Mouse (Mus musculus) liver, embryonic 14.5 days (tissue): ENCODE data around the gene Fnbp4. TPM values are rescaled to one million over a fixed set of nuclear protein-coding genes. Genes with fewer than 3 reads are reported as not detected.
"Not testable (repeated sequence)": the region's sequence is repeated elsewhere in the genome, so short reads cannot be mapped to it uniquely, and the experiment has no call there.

ENCODE experiments used
- ATAC-seq: fragments of 200-750 bp; cut with Nextera tagmentation; 2 replicates; pipeline ENCODE4 v1.8.0; 2017; ENCODE audit warnings: moderate number of reproducible peaks, mild to moderate bottlenecking, moderate library complexity; ENCODE audit not compliant: insufficient read depth
- DNase-seq, 3 experiments: peaks; one replicate each; pipeline ENCODE4 v3.0.0-alpha.2; 2012 to 2013; ENCODE audit warnings: low read depth in 3 of 3, low spot score in 3 of 3
- H3K27ac ChIP-seq: fragments of 300-500 bp; sonication (generic); 2 replicates; pipeline ENCODE4 v1.5.1; 2014; ENCODE audit warnings: moderate library complexity, mild to moderate bottlenecking, control low read depth, inconsistent platforms
- H3K27me3 ChIP-seq: fragments of 300-500 bp; sonication (generic); 2 replicates; pipeline ENCODE4 v1.6.1; 2014; ENCODE audit warnings: mild to moderate bottlenecking, low read length, moderate library complexity; ENCODE audit not compliant: control insufficient read depth, insufficient read depth
- H3K36me3 ChIP-seq: fragments of 300-500 bp; sonication (generic); replicated peaks from 2 replicates; pipeline ENCODE4 v1.6.1; 2014; ENCODE audit warnings: low read depth; ENCODE audit not compliant: control insufficient read depth, insufficient read depth
- H3K4me1 ChIP-seq, 2 experiments: fragments of 200-500 bp in 1 of 2; fragments of 300-500 bp in 1 of 2; sonication (generic) in 1 of 2; replicated peaks; 2 replicates each; pipeline ENCODE4 v1.6.1; 2012 to 2014; ENCODE audit warnings: antibody characterized with exemption in 1 of 2, inconsistent platforms in 1 of 2, low read length in 1 of 2; ENCODE audit not compliant: control insufficient read depth in 2 of 2, insufficient read depth in 2 of 2
- H3K4me2 ChIP-seq: fragments of 300-500 bp; sonication (generic); 2 replicates; pipeline ENCODE4 v1.6.1; 2014; ENCODE audit warnings: low read depth, mild to moderate bottlenecking, control low read depth, moderate library complexity
- H3K4me3 ChIP-seq, 2 experiments: fragments of 200-500 bp in 1 of 2; fragments of 300-500 bp in 1 of 2; sonication (generic) in 1 of 2; 2 replicates each; pipeline ENCODE4 v1.5.1; 2012 to 2014; ENCODE audit warnings: low read depth in 2 of 2, low read length in 2 of 2, mild to moderate bottlenecking in 2 of 2, control low read depth in 1 of 2, inconsistent platforms in 1 of 2, moderate library complexity in 1 of 2; ENCODE audit not compliant: insufficient read depth in 1 of 2
- H3K9ac ChIP-seq: fragments of 300-500 bp; sonication (generic); replicated peaks from 2 replicates; pipeline ENCODE4 v1.6.1; 2014; ENCODE audit warnings: mild to moderate bottlenecking, control low read depth, moderate library complexity
- H3K9me3 ChIP-seq: fragments of 300-500 bp; sonication (generic); 2 replicates; pipeline ENCODE4 v1.6.1; 2016; ENCODE audit warnings: low read length, mixed read lengths; ENCODE audit not compliant: control insufficient read depth
- CTCF ChIP-seq: IDR thresholded peaks from 2 replicates; pipeline ENCODE4 v1.5.1; 2016; ENCODE audit warnings: antibody characterized with exemption, low read depth, control low read depth
- EP300 ChIP-seq: IDR thresholded peaks from 2 replicates; pipeline ENCODE4 v1.6.1; 2016; ENCODE audit warnings: antibody characterized with exemption, low read depth
- WGBS: fragments of 180-500 bp; shearing (Covaris S2); extraction: QIAGEN DNeasy Blood & Tissue Kit; methylation state at CpG from one replicate; pipeline ENCODE4 v1.1.7; 2014; ENCODE audit not compliant: insufficient replicate concordance; 5-methylcytosine and 5-hydroxymethylcytosine counted together
- polyA plus RNA-seq, 2 experiments: library from polyadenylated mRNA; depleted of rRNA in 1 of 2; stranded (reverse) in 1 of 2; unstranded in 1 of 2; fragments of >200 nt; fragmentation: Nextera tagmentation in 1 of 2; extraction: Ambion mirVana in 1 of 2; gene quantifications; 2 replicates each; pipeline versions ENCODE4 v1.2.1 to v1.2.3; 2012 to 2014

The Fnbp4 gene
- polyA plus RNA-seq, 2 experiments = 20.9 to 25.8 TPM

DNA sequence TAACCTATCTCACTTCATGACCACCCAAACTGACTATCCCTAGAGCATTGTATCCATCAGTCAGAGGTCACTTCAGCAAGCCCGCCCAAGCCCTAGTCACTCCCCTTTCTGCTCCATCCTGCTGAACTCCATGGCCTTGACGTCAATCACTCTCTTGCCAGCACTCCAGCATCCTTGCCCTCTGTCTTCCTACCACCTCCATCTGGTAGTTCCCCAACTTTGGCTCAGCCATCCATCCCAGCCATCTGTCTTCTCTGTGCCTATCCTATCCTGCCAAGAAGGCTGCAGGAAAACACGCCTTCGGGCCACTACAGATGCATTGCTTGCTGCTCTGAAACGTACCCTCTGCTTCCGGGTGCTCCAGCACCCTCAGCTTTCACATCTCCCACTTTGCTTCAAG lies 78.6 kb downstream of the Fnbp4 start:
- no peak overlapping the region for H3K27ac ChIP-seq
- no peaks in the 10 kb centered on the region for H3K9me3 ChIP-seq
- H3K36me3 ChIP-seq = no peaks in the 10 kb centered on the region
- no peak for TF ChIP-seq CTCF
- TF ChIP-seq EP300 = no peak
- no peaks in the 10 kb centered on the region for H3K4me1 ChIP-seq
- no peak overlapping the region for H3K4me3 ChIP-seq
- H3K4me2 ChIP-seq = no peak overlapping the region
- DNase-seq = no peak
- no peak for ATAC-seq
- WGBS = 64% methylated on average over 6 of the region's 6 CpGs
- H3K27me3 ChIP-seq = no peaks in the 10 kb centered on the region
- no peak overlapping the region for H3K9ac ChIP-seq

DNA sequence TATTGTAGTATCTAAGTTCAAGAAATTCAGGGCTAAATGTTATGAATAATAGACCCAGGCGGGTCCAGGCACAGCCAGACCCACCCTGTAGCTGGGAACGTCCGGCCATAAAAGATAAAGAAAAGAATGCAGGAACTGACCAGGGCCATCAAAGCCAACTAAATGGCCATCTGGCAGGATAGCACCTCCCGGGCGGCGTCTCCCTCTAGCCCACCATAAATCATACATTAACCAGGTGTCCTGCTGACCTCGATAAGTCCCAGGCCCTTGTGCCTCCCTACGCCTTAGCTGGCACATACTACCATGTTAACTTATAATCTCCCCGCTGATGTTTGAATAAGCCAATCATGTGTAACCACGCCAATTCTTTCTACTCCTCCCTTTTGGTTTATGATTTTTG lies 79.4 kb downstream of the Fnbp4 start:
- H3K9ac ChIP-seq, H3K36me3 ChIP-seq, H3K4me1 ChIP-seq, DNase-seq, H3K27ac ChIP-seq, H3K27me3 ChIP-seq, ATAC-seq, H3K9me3 ChIP-seq, H3K4me2 ChIP-seq, H3K4me3 ChIP-seq: not testable (repeated sequence)
- 57% methylated on average over 10 of the region's 10 CpGs for WGBS

DNA sequence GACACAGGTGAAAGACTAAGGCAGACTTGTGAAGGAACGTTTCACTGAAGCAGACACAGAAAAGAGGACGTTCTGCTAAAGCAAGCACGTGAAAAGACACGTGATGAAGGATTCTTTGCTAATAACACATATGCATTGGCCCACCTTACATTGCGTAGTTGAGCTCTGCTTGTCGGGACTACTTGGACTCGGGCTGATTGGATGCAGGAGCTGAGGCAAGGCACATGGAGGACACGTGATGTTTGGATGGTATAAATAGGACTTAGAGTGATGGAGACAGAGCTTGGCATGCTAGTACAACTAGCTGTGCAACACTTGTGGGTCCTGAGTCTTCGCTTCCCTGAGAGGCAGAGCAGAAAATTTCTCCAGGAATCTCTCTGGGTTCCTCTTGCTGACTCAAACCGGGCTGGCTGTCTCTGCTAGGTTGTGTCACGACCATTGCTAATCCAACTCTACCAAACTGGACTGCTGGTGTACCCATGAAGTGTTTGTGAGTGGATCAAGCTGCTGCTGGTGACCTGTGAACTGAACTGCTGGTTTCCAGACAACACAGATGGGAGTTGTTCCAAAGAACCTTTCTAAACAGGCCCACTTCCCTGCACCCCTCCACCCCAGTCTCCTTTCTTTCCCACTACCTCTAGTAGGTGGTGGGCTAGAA lies 80.5 kb downstream of the Fnbp4 start:
- DNase-seq = no peak
- WGBS = 65% methylated on average over 11 of the region's 11 CpGs
- TF ChIP-seq EP300 (no peak), CTCF (no peak)

GRCm38 (mm10) chr2:90828739-90829138 lies 83.6 kb downstream of the Fnbp4 start:
- Histone ChIP-seq H3K4me1 (no peaks in the 10 kb centered on the region), H3K9ac (no peak overlapping the region), H3K36me3 (no peaks in the 10 kb centered on the region), H3K4me3 (no peak overlapping the region), H3K27ac (no peak overlapping the region), H3K27me3 (no peaks in the 10 kb centered on the region), H3K9me3 (no peaks in the 10 kb centered on the region), H3K4me2 (no peak overlapping the region)
- no peak for DNase-seq
- TF ChIP-seq CTCF = no peak
- no peak for TF ChIP-seq EP300
- 29% methylated on average over 7 of the region's 7 CpGs for WGBS
- no peak for ATAC-seq

More for the DNA sequence above, 80.5 kb downstream of the Fnbp4 start:
- Histone ChIP-seq H3K4me3 (no peak overlapping the region), H3K4me1 (no peaks in the 10 kb centered on the region), H3K4me2 (no peak overlapping the region), H3K27me3 (no peaks in the 10 kb centered on the region), H3K36me3 (no peaks in the 10 kb centered on the region), H3K9me3 (no peaks in the 10 kb centered on the region), H3K9ac (no peak overlapping the region), H3K27ac (no peak overlapping the region)
- no peak for ATAC-seq

Other genes with a start within 250 kb of the Fnbp4 start
- 2.1 and 2.6 TPM in 2 replicates for gene Ptprj, start 164.7 kb upstream of the Fnbp4 start, polyA plus RNA-seq (2012; rRNA removed)
- gene Ptprj, start 164.7 kb upstream of the Fnbp4 start, polyA plus RNA-seq (2014; fragmentation: Nextera tagmentation; extraction: Ambion mirVana) = 2.7 and 2.8 TPM in 2 replicates
- gene Nup160, start 68.2 kb upstream of the Fnbp4 start, polyA plus RNA-seq (2012; rRNA removed) = 18.0 and 19.9 TPM in 2 replicates
- 32.4 and 37.7 TPM in 2 replicates for gene Nup160, start 68.2 kb upstream of the Fnbp4 start, polyA plus RNA-seq (2014; fragmentation: Nextera tagmentation; extraction: Ambion mirVana)
- gene Agbl2, start 37.4 kb downstream of the Fnbp4 start, polyA plus RNA-seq (2012; rRNA removed) = 0.03 and 0.06 TPM in 2 replicates
- not detected in 2 replicates for gene Agbl2, start 37.4 kb downstream of the Fnbp4 start, polyA plus RNA-seq (2014; fragmentation: Nextera tagmentation; extraction: Ambion mirVana)
- 43.9 and 52.2 TPM in 2 replicates for gene Mtch2, start 101.8 kb downstream of the Fnbp4 start, polyA plus RNA-seq (2012; rRNA removed)
- gene Mtch2, start 101.8 kb downstream of the Fnbp4 start, polyA plus RNA-seq (2014; fragmentation: Nextera tagmentation; extraction: Ambion mirVana) = 128 and 135 TPM in 2 replicates
- gene C1qtnf4, start 140.5 kb downstream of the Fnbp4 start, polyA plus RNA-seq (2012; rRNA removed) = 1.9 and 2.2 TPM in 2 replicates
- 2.5 and 2.7 TPM in 2 replicates for gene C1qtnf4, start 140.5 kb downstream of the Fnbp4 start, polyA plus RNA-seq (2014; fragmentation: Nextera tagmentation; extraction: Ambion mirVana)
- 7.9 and 8.8 TPM in 2 replicates for gene Kbtbd4, start 159.4 kb downstream of the Fnbp4 start, polyA plus RNA-seq (2012; rRNA removed)
- gene Kbtbd4, start 159.4 kb downstream of the Fnbp4 start, polyA plus RNA-seq (2014; fragmentation: Nextera tagmentation; extraction: Ambion mirVana) = 13.4 and 14.6 TPM in 2 replicates
- gene Ndufs3, start 159.5 kb downstream of the Fnbp4 start, polyA plus RNA-seq (2012; rRNA removed) = 73.4 and 79.0 TPM in 2 replicates
- 138 and 144 TPM in 2 replicates for gene Ndufs3, start 159.5 kb downstream of the Fnbp4 start, polyA plus RNA-seq (2014; fragmentation: Nextera tagmentation; extraction: Ambion mirVana)
- 35.6 and 37.9 TPM in 2 replicates for gene Celf1, start 195.0 kb downstream of the Fnbp4 start, polyA plus RNA-seq (2012; rRNA removed)
- 33.5 and 38.4 TPM in 2 replicates for gene Celf1, start 195.0 kb downstream of the Fnbp4 start, polyA plus RNA-seq (2014; fragmentation: Nextera tagmentation; extraction: Ambion mirVana)